Mouse (Mus musculus): ENCODE results near the gene Cebpb. TPM values are rescaled to one million over a fixed set of nuclear protein-coding genes. Genes with fewer than 3 reads are reported as not detected.

Gene Cebpb
- total RNA-seq, 1 experiment from 2014 or later, result 585 TPM

GRCm38 (mm10) chr2:167691871-167692661, 3.4 kb downstream of the Cebpb start:
- peak; percentile 31 for DNase-seq

- DNase-seq, result no peak
These were observed 4.1 kb downstream of the Cebpb start for GRCm38 (mm10) chr2:167692831-167693230.

- no peak for DNase-seq
These were observed 4.8 kb downstream of the Cebpb start for GRCm38 (mm10) chr2:167693540-167693939.

GRCm38 (mm10) chr2:167694244-167694643, 5.5 kb downstream of the Cebpb start:
- peak; percentile 46 for DNase-seq

- DNase-seq, result no peak
These were observed 6.2 kb downstream of the Cebpb start for GRCm38 (mm10) chr2:167694963-167695362.

- no peak for DNase-seq
These were observed 6.8 kb downstream of the Cebpb start for GRCm38 (mm10) chr2:167695491-167695890.

GRCm38 (mm10) chr2:167696143-167696542, 7.4 kb downstream of the Cebpb start:
- peak; percentile 58 for DNase-seq

- peak; percentile 67 for DNase-seq
These were observed 9.2 kb downstream of the Cebpb start for GRCm38 (mm10) chr2:167697902-167698301.

GRCm38 (mm10) chr2:167700018-167700417, 11.3 kb downstream of the Cebpb start:
- no peak for DNase-seq

- DNase-seq, result no peak
These were observed 12.8 kb downstream of the Cebpb start for GRCm38 (mm10) chr2:167701472-167701871.

- DNase-seq, result peak; percentile 45
These were observed 13.4 kb downstream of the Cebpb start for GRCm38 (mm10) chr2:167702126-167702525.

GRCm38 (mm10) chr2:167704409-167704808, 15.7 kb downstream of the Cebpb start:
- DNase-seq, result no peak

- no peak for DNase-seq
These were observed 17.6 kb downstream of the Cebpb start for GRCm38 (mm10) chr2:167706183-167706939.

- peak; percentile 50 for DNase-seq
These were observed 19.7 kb downstream of the Cebpb start for GRCm38 (mm10) chr2:167708373-167708772.

- no peak for DNase-seq
These were observed 21.3 kb downstream of the Cebpb start for GRCm38 (mm10) chr2:167709969-167710368.

GRCm38 (mm10) chr2:167710574-167710973, 21.9 kb downstream of the Cebpb start:
- DNase-seq, result no peak

GRCm38 (mm10) chr2:167712872-167713821, 24.4 kb downstream of the Cebpb start:
- no peak for DNase-seq

GRCm38 (mm10) chr2:167714298-167714697, 25.6 kb downstream of the Cebpb start:
- DNase-seq, result no peak

GRCm38 (mm10) chr2:167715008-167715407, 26.3 kb downstream of the Cebpb start:
- no peak for DNase-seq

GRCm38 (mm10) chr2:167717208-167717607, 28.5 kb downstream of the Cebpb start:
- DNase-seq, result no peak

GRCm38 (mm10) chr2:167719520-167719919, 30.8 kb downstream of the Cebpb start:
- DNase-seq, result no peak

GRCm38 (mm10) chr2:167721159-167721882, 32.6 kb downstream of the Cebpb start:
- no peak for DNase-seq
